Mouse (Mus musculus) midbrain, postnatal 0 days (tissue): Measurements from ENCODE around the gene Maml3. TPM values are rescaled to one million over a fixed set of nuclear protein-coding genes. Genes with fewer than 3 reads are reported as not detected.

Experiments used
- ATAC-seq: fragments of 200-750 bp; cut with Nextera tagmentation; 2 replicates; pipeline ENCODE4 v1.8.0; 2017; ENCODE audit warnings: moderate number of reproducible peaks, mild to moderate bottlenecking, moderate TSS enrichment, moderate library complexity; ENCODE audit not compliant: low FRiP score
- DNase-seq: peaks from one replicate; pipeline ENCODE4 v3.0.0-alpha.2; 2015; ENCODE audit warnings: low spot score
- H3K27ac ChIP-seq: fragments of 300-500 bp; sonication (generic); 2 replicates; pipeline ENCODE4 v1.5.1; 2014; ENCODE audit warnings: low read depth, mild to moderate bottlenecking, low read length, mixed read lengths
- H3K27me3 ChIP-seq: fragments of 300-500 bp; sonication (generic); 2 replicates; pipeline ENCODE4 v1.6.1; 2014; ENCODE audit warnings: low read length, control low read depth, mixed read lengths; ENCODE audit not compliant: insufficient read depth
- H3K36me3 ChIP-seq: fragments of 300-500 bp; sonication (generic); 2 replicates; pipeline ENCODE4 v1.6.1; 2014; ENCODE audit warnings: low read length, control low read depth, mixed read lengths; ENCODE audit not compliant: insufficient read depth
- H3K4me1 ChIP-seq: fragments of 300-500 bp; sonication (generic); 2 replicates; pipeline ENCODE4 v1.6.1; 2014; ENCODE audit warnings: mild to moderate bottlenecking, control low read depth, antibody characterized with exemption, low read length, mixed read lengths; ENCODE audit not compliant: insufficient read depth
- H3K4me2 ChIP-seq: fragments of 300-500 bp; sonication (generic); 2 replicates; pipeline ENCODE4 v1.6.1; 2014; ENCODE audit warnings: low read depth, mild to moderate bottlenecking, low read length, mixed read lengths; ENCODE audit not compliant: poor library complexity, severe bottlenecking
- H3K4me3 ChIP-seq: fragments of 300-500 bp; sonication (generic); 2 replicates; pipeline ENCODE4 v1.5.1; 2014; ENCODE audit warnings: low read depth, mild to moderate bottlenecking, low read length, moderate library complexity
- H3K9ac ChIP-seq: fragments of 300-500 bp; sonication (generic); replicated peaks from 2 replicates; pipeline ENCODE4 v1.6.1; 2014; ENCODE audit warnings: mild to moderate bottlenecking, low read length, moderate library complexity, mixed read lengths; ENCODE audit not compliant: poor library complexity, severe bottlenecking
- H3K9me3 ChIP-seq: fragments of 300-500 bp; sonication (generic); 2 replicates; pipeline ENCODE4 v1.6.1; 2016; ENCODE audit warnings: low read length, control low read depth
- CTCF ChIP-seq: IDR thresholded peaks from 2 replicates; pipeline ENCODE4 v1.5.1; 2016; ENCODE audit warnings: antibody characterized with exemption, mild to moderate bottlenecking
- WGBS: fragments of 180-500 bp; shearing (Covaris S2); extraction: QIAGEN DNeasy Blood & Tissue Kit; methylation state at CpG from one replicate; pipeline ENCODE4 v1.1.7; 2014; 5-methylcytosine and 5-hydroxymethylcytosine counted together
- polyA plus RNA-seq: library from polyadenylated mRNA; unstranded; fragments of >200 nt; fragmentation: Nextera tagmentation; extraction: Ambion mirVana; gene quantifications from 2 replicates; pipeline ENCODE4 v1.2.1, GENCODE M21; 2015
- total RNA-seq: library from RNA; depleted of rRNA; stranded (reverse); fragments of >200 nt; gene quantifications from 2 replicates; pipeline ENCODE4 v1.2.3, GENCODE M21; 2014

Gene Maml3
- total and polyA plus RNA-seq, 2 experiments from 2014 or later, result 3.9 to 20.2 TPM

- H3K4me2 ChIP-seq, result peak overlapping the region; percentile 18
- DNase-seq (peak; percentile 41), ATAC-seq (no peak)
- TF ChIP-seq CTCF, result no peak
- no peaks in the 10 kb centered on the region for H3K36me3 ChIP-seq
- H3K27ac ChIP-seq, result no peak overlapping the region
- no peak overlapping the region for H3K4me3 ChIP-seq
- no peaks in the 10 kb centered on the region for H3K9me3 ChIP-seq
- no peaks in the 10 kb centered on the region; the same call in 1 of the 2 replicates for H3K4me1 ChIP-seq
- no peak overlapping the region for H3K9ac ChIP-seq
- 10% methylated on average over 9 of the region's 9 CpGs for WGBS
- no peaks in the 10 kb centered on the region for H3K27me3 ChIP-seq
Measured at GRCm38 (mm10) chr3:51652701-51653100, 452.2 kb downstream of the Maml3 start.

GRCm38 (mm10) chr3:51652292-51652691 lies 452.6 kb downstream of the Maml3 start:
- DNase-seq (peak; percentile 91), ATAC-seq (peak; percentile 35; the same call in 1 of the 2 replicates)
- TF ChIP-seq CTCF, result peak; percentile 87
- no peaks in the 10 kb centered on the region for H3K9me3 ChIP-seq
- no peaks in the 10 kb centered on the region for H3K27me3 ChIP-seq
- H3K27ac ChIP-seq, result no peak overlapping the region
- no peaks in the 10 kb centered on the region; the same call in 1 of the 2 replicates for H3K4me1 ChIP-seq
- 4% methylated on average over 9 of the region's 9 CpGs for WGBS
- no peak overlapping the region for H3K4me3 ChIP-seq
- no peaks in the 10 kb centered on the region for H3K36me3 ChIP-seq
- no peak overlapping the region for H3K9ac ChIP-seq
- H3K4me2 ChIP-seq, result peak overlapping the region; percentile 18; the same call in 1 of the 2 replicates

DNA sequence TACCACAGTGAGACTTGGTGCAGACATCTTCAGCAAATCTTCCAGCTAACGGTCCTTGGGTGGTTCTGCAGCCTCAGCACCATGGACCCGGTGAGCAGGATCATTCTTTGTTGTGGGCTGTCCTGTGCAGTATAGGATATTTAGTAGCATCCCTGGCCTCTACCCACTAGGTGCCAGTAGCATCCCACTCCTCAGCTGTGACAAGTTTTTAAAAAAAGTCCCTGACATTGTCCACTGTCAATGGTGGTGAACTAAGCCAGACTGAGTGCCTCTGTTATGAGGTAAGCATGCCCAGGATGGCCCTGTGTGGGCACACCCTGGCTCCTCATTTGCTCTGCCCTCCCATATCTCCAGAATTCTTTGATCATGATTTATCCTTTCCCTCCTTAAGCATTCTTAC lies 453.7 kb downstream of the Maml3 start:
- ATAC-seq (peak; percentile 64), DNase-seq (peak; percentile 77)
- no peaks in the 10 kb centered on the region; the same call in 1 of the 2 replicates for H3K4me1 ChIP-seq
- H3K9me3 ChIP-seq, result no peaks in the 10 kb centered on the region
- H3K36me3 ChIP-seq, result no peaks in the 10 kb centered on the region
- no peaks in the 10 kb centered on the region for H3K27me3 ChIP-seq
- H3K27ac ChIP-seq, result no peak overlapping the region
- H3K4me2 ChIP-seq, result no peak overlapping the region
- TF ChIP-seq CTCF, result peak; percentile 88
- WGBS, result 75% methylated on average over 2 of the region's 2 CpGs
- H3K9ac ChIP-seq, result no peak overlapping the region
- no peak overlapping the region for H3K4me3 ChIP-seq

GRCm38 (mm10) chr3:51649986-51650385 lies 454.9 kb downstream of the Maml3 start:
- no peak for ATAC-seq
- no peaks in the 10 kb centered on the region; the same call in 1 of the 2 replicates for H3K4me1 ChIP-seq
- H3K4me2 ChIP-seq, result no peak overlapping the region
- H3K27me3 ChIP-seq, result no peaks in the 10 kb centered on the region
- H3K9ac ChIP-seq, result no peak overlapping the region
- no peak overlapping the region for H3K27ac ChIP-seq
- no peak for DNase-seq
- H3K9me3 ChIP-seq, result no peaks in the 10 kb centered on the region
- no peak for TF ChIP-seq CTCF
- 83% methylated on average over 8 of the region's 8 CpGs for WGBS
- H3K4me3 ChIP-seq, result no peak overlapping the region
- H3K36me3 ChIP-seq, result no peaks in the 10 kb centered on the region

DNA sequence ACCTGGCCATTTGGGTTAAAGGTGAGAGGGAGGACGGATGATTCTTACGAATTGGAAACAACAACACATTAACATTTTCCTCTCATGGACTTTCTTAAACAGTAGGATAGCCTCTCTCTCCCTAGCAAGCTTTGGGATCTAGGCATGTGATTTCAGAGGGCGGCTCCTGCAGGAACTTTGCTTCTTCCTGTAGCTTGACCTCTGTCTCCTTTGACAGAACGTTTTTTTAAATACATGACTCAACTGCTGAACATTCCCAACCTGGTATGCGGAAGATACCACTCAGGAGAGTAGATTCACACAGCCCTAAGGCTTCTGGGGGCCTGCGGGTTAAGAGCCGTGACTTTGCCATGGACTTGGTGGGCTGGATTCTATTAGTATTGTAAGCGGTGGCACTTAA lies 455.4 kb downstream of the Maml3 start:
- Histone ChIP-seq H3K9me3 (no peaks in the 10 kb centered on the region), H3K27ac (no peak overlapping the region), H3K4me1 (no peaks in the 10 kb centered on the region; the same call in 1 of the 2 replicates), H3K36me3 (no peaks in the 10 kb centered on the region), H3K4me2 (no peak overlapping the region), H3K9ac (no peak overlapping the region), H3K27me3 (no peaks in the 10 kb centered on the region), H3K4me3 (no peak overlapping the region)
- WGBS, result 84% methylated on average over 8 of the region's 8 CpGs
- ATAC-seq, result no peak
- no peak for DNase-seq
- TF ChIP-seq CTCF, result no peak

- TF ChIP-seq CTCF, result peak; percentile 97
- no peak overlapping the region for H3K4me3 ChIP-seq
- no peak overlapping the region for H3K9ac ChIP-seq
- H3K27me3 ChIP-seq, result no peaks in the 10 kb centered on the region
- WGBS, result 34% methylated on average over 15 of the region's 15 CpGs
- DNase-seq, result peak; percentile 83
- H3K36me3 ChIP-seq, result no peaks in the 10 kb centered on the region
- H3K4me2 ChIP-seq, result peak overlapping the region; percentile 39
- no peaks in the 10 kb centered on the region for H3K9me3 ChIP-seq
- peak; percentile 50; the same call in 1 of the 2 replicates for ATAC-seq
- no peaks in the 10 kb centered on the region; the same call in 1 of the 2 replicates for H3K4me1 ChIP-seq
- no peak overlapping the region for H3K27ac ChIP-seq
Measured at GRCm38 (mm10) chr3:51648037-51648664, 456.7 kb downstream of the Maml3 start.
